Mouse (Mus musculus) embryo, embryonic 9.5 days (tissue): ENCODE results near the gene Gadd45gip1.
A peak's percentile ranks its signal among the peaks of the same experiment; 100 is the strongest.

Source experiments
- DNase-seq: peaks from one replicate; pipeline ENCODE4 v3.0.0-alpha.2; 2017; ENCODE audit errors: extremely low spot score

Gene Gadd45gip1

DNA sequence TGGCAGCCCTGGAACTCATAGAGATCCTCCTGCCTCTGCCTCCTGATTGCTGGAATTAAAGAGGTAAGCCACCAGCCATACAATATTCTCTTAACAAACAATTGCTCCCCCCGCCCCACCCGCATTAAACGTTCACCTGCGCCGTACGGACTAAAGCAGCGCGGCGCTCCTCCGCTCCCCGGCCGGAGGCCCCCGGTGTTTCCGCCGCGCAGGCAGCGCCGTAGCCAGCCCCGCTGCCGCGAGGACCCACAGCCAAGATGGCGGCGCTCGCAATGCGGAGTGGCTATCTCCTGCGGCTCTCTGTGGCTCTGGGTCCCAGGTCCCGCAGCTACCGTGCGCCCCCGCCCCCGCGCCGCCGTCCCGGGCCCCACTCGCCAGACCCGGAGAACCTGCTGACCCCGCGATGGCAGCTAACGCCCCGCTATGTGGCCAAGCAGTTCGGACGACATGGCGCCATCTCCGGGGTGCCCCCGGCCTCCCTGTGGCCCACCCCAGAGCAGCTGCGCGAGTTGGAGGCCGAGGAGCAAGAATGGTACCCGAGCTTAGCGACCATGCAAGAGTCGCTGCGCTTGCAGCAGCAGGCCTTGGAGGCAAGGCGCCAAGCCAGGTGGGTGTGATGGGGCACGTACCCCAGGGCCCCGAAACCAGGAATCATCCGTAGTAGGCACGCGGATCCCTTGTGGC, 854 bp downstream of the Gadd45gip1 start:
- DNase-seq, result peak; percentile 89

DNA sequence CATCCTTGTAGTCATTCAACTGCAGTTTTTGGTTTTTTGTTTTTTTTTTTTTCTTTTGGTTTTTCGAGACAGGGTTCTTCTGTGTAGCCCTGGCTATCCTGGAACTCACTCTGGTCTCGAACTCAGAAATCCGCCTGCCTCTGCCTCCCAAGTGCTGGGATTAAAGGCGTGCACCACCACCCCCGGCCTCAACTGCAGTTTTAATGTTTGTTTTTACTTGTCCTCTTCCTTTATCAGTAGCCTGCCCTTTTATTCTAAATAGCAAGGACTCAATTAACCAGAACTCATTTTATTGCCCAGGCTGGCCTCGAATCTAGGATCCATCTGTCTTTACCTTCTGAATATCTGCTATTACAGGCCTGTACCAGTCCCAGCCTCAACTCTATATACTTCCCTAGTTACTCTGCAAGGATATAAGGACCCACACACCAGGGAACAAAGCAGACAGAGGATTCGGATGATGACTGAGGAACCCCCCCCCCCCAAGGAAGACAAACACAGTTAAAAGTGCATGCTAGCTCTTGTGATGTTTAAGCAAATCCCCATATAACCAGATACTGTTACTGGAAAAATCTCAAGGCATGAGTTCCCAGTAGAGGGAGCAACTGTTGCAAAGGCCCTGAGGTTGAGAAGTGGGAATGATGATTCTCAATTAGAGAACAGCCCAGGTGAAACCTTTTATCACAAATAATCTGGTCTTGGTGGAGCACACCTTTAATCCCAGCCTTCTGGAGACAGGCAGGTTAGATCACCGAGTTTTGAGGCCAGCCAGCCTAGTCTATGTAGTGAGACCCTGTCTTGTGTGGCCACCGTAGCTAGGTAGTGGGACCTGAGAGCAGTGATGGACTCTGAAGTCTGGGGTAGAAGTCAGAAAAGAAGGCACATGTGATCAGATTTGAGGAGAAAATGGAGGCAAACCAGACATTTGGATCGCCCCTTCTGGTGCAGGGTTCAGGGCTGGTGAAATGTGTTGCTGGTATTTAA, 1.7 kb downstream of the Gadd45gip1 start:
- DNase-seq, result no peak

DNA sequence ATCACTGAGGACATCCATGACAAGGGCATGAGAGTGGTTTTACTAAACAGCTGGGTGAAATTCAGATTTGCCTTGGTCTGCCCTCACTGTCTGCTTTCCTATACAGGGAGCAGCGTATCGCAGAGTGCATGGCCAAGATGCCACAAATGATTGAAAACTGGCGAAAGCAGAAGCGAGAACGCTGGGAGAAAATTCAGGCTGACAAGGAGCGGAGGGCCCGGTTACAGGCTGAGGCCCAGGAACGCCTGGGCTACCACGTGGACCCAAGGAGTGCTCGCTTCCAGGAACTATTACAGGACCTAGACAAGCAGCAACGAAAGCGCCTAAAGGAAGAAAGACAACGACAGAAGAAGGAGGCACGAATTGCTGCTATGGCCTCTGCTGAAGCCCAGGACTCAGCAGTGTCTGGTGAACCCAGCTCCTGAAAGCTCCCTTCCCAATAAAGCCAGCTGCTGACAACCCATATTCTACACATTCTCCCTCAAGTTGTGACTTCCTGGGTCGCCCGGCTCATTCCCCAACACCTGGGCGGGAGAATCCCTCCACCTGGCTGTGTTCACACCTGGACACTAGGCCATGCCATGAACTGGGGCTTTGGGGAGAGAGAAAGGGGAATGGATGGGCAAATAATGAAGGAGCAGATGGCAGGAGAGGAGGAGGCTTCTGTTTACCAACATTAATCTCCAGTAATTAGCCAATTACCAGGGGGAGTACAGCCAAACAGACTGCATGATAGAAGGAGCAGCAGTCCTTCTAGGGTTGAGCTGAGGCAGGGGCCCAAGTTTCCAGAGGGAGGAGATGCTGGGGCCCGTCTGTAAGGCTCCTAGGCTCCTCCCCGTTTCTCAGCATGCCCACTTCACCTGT, 2.9 kb downstream of the Gadd45gip1 start:
- DNase-seq, result no peak

DNA sequence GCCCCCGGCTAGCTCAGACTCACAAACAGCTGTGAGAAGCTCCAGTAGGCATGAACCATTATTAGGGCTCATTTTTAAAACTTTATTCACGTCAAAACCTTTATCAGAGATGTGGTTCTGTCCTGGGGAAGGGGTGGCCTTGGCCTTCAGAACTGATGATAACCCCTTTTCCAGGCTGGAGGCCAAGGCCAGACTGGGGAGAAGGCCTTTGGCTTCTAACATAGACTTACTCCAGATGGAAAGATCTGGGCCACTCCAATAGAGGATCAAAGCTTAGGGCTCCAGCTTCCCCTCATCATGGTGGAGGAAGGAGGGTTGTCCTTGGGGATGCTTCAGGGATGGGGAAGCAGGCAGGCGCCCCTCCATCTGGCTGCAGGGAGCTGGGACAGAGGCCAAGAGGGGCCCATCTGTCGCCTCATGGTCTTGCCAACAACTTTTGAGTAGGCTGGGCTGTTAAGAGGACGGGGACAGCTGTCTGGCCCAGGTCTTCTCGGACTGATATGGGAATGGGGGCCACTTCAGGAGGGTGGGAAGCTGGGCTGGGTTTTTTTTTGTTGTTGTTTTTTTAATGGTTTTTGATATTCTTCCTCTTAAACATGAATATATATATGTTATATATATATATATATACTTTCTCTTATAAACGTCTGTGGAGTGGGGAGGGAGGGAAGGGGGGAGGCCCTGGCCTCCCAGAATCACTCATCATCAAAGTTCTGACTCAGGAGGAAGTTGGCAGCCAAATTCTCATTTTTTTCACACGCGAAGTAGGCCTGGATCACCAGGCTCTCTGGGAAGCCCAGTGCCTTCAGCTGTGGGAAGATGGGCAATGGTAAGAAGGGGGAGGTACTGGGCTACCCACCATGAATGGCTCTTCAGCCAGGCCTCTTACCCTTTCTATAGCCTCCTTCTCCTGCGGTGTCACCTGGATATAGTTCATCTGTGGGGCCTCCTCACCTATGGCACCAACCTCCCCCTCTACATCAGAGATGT, 3.8 kb downstream of the Gadd45gip1 start:
- DNase-seq, result no peak

DNA sequence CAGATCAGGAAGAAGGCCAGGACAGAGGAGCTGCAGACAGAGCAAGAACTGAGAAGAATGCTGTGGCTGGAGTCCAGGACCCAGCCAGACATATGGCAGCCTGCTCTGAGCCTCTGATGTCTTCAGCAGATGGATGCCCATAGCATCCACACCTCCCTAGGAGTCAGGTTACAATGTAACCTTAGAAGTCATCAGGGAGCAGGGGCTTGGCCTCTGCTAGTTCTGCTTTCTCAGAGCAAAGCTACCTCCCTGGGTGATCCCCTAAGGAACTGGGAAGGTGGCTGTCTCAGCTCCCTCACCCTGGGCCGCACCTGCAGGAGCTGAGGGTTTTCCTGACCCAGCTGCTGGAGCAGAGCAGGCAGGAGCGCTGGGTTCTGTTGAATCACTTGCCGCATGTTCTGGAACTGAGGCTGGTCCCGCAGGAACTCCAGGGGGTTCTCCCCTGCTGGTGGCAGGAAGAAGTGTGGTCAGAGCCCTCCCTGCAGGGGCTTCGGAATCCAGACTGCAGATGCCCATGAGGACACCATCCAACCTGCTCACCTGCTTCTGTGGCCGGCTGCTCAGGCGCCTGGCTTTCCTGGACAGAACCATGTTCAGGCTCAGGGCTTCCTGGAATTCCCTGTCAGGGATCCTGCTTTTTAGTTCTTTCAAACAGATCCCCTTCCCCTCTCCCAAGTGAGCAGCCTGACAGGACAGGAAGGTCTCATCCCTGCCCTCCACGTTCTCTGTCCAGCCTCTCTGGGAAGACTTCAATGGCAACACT, 6.0 kb downstream of the Gadd45gip1 start:
- DNase-seq, result peak; percentile 61

DNA sequence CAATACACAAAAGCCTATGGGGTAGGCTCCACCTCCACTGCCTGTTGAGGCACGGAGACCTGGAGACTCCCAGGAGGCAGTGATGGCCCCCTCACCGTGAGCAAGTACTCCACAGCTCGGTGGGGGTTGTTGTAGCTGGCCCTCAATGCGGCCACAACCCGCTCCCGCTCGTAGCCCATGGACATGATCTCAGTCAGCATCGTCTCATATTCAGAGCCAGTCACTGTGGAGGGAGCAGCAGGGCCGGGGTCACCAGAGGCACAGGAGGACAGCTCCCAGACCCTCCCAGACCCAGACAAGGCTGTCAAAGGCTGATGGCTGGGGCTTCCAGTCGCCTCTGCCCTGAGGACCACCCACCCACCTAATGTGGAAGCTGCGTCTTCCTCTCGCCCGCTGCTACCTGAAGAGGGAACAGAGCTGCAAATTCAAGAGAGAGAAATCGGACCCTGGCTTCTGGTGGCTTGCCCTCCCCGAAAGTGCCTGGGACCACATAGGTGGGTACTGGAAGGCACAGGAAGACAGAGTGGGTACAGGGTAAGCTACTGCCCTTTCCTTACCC, 6.7 kb downstream of the Gadd45gip1 start:
- DNase-seq, result no peak

DNA sequence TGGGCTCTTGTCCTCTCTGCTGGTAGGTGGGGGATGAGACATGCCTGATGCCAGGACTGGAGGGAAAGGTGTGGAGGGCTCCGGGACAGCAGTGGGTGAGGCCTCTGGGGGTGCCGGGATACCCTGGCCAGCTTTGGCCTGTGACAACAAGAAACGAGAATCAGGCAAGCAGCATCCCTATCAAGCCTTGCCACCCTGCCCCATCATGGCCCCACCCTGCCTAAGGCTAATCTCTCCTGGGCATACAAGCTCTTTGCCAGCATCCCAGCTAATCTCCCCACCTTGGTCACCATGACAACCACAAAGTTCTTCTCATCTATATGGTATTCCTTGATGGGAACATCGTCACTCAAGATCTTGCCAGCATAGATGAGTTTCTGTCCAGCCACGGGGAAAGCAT, 7.2 kb downstream of the Gadd45gip1 start:
- DNase-seq, result no peak

DNA sequence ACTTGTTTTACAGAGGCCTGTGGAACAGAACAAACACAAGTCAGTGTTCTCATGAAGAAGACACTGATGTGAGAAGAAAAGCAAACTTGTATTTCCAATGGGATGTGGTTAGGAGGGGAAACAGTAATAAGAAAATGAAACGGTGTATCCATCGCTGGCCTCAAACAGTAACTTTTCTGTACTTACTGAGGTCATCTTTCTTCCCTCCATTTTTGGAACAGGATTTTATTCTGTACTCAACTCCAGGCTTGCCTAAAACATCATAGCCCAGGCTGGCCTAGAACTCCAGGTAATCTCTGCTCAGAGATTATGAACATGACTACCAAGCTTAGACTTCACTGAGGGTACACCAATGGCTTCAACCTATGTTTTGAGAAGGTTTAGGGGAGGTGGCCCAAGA, 8.1 kb downstream of the Gadd45gip1 start:
- no peak for DNase-seq

DNA sequence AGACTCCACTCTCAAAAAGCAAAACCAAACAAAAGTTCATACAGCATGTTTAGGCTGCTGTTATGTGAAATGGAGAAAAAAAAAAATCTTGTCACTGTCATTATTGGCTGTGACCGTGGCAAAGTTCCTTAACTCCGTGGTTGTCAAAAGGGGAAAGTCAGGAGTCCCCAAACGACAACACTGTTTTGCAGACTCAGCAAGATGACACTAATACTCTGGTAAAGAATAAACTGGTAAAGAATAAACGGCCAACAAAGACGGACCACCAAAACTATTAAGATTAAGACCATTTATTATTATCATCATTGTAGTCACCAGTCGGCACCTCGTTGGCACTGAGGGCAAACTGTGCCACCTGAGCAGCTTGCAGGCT, 8.5 kb downstream of the Gadd45gip1 start:
- DNase-seq, result no peak

DNA sequence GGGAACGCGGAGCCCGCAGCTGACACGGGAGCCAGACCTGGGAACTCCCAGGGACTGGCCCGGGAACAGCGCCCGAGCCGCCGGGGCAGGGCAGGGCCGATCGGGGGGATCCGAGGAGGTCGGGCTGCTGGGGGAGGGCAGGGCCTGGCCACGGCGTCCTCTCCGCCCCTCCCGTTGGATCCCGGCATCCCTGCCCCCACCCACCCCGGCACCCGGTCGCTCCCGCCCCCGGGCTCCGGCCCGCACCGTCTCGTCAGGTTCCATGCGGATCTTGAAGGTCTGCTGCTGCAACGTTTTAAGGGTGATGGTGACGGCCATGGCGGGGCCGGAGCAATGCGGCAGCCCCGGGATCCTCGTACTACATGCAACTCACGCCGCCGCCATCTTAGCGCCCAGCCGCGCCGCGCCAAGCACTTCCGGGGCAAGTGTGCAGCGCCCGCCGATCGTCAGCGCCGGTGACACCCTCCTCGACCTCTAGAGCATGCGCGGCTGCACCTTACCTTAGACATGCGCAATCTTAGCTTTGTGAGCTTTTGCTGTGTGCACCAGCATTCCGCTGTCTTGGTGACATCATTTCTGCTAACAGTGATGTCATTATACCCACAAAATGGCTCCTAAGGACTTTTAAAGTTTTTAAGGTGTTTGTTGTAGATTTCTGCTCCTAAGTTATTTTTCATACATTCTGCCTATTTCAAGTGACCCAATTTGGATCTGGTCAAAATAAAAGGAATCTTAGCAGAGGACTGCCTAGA, 9.1 kb downstream of the Gadd45gip1 start, which contains the start of gene Rad23a:
Rad23a (minus strand) TSS at position 418 of the 752 bp plus-strand sequence.
- peak; percentile 91 for DNase-seq

DNA sequence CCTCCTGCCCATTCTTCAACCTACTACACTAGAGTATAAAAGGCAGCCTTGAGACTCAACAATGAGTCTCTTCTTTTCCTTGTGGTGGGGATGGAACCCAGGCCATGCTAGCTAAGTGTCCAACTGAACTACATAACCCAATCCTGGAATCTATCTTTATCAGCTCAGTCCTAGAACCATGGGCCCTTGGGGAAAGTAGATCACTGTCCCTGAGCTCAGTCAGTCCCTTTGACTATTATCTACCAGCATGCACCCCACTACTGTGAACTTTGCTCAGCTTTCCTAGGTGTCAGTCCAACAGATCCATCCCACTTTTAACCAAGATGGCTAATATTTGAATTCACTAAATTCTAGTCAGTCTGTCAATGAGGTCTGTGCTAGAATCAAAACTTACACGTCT, 10.2 kb downstream of the Gadd45gip1 start:
- DNase-seq, result no peak

DNA sequence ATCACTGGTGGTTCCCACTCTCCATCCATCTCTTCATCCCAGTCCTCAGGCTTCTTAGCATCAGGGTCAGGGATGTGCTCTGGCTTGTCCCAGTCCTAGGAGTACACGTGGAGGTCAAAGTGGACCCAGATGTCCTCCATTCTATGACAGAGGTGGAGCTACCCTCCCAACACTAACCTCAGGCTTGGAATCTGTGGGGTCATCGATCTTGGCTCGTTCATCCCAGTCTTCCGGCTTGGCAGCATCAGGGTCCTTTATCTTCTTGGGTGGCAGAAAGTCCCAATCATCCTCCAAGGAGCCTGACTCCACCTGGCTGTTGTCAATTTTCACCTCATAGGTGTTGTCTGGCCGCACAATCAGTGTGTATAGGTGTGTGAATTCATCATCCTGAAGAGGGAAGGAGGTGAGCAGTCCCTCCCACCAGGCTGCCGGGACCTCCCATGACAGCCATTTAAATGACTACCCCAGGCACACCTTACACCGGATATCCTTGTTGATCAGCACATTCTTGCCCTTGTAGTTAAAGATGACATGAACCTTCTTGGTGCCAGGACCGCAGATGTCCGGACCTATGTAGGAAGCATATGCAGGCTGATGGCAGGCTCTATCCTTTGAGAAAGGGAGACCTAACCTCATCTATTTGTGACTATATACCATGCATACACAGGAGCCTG, 13.2 kb downstream of the Gadd45gip1 start:
- DNase-seq, result no peak

DNA sequence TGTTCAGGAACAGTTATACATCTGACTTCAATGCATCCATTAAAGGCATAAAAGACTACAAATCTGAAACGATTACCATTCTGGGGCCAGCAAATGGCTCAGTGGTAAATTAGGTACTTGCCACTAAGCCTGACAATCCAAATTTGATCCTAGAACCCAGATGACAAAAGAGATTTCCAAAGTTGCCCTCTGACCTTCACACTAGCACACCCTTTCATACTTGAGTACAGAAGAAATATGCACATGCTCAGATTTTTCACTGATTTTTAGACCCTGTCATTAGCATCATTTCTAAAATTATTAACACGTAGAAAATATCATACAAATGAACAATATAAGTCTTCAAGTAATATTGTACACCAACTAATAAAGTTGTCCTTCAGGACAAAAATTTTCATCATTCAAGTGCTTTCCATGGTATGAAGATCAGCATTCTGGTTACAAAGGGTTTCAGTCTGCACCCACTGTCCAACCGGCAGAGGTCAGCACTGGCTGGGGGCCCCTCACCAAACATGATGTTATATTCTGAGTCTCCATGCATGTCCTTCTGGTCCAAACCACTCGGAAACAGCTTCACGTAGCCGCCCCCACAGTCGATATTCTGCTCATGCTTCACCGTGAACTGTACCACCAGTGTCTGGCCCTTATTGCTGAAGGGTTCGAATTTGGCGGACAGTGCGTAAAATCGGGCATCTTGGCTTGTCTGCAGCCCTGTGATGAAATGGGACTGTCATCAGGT, 14.2 kb downstream of the Gadd45gip1 start:
- DNase-seq, result peak; percentile 52

DNA sequence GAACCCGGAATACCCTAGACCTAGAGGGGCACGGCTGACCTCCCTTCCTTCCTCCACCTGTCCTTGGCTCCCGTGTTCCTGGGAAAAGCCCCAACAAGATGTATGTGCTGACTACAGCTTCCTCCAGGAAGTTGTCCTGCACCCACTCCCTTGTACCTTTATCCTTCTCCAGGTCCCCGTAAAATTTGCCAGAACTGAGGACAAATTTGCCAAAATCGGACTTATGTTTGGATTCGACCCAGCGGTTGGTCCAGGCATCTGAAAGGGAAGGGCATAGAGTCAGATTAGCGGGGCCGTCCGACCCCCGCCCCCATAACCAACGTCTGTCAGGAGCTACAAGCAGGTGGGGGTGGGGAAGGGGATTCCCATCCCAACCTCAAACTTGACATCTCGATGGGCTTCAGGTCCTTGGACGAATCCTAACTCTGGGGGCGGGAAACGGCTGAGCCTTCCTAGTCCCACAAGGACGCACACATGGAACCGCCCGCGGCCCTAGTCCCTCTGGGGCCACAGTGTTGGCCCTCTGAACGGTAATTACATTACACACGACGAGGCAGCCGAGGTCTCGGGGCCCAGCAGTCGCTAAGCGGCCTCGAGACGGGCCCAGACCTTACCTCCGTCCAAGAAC, 14.9 kb downstream of the Gadd45gip1 start:
- no peak for DNase-seq

DNA sequence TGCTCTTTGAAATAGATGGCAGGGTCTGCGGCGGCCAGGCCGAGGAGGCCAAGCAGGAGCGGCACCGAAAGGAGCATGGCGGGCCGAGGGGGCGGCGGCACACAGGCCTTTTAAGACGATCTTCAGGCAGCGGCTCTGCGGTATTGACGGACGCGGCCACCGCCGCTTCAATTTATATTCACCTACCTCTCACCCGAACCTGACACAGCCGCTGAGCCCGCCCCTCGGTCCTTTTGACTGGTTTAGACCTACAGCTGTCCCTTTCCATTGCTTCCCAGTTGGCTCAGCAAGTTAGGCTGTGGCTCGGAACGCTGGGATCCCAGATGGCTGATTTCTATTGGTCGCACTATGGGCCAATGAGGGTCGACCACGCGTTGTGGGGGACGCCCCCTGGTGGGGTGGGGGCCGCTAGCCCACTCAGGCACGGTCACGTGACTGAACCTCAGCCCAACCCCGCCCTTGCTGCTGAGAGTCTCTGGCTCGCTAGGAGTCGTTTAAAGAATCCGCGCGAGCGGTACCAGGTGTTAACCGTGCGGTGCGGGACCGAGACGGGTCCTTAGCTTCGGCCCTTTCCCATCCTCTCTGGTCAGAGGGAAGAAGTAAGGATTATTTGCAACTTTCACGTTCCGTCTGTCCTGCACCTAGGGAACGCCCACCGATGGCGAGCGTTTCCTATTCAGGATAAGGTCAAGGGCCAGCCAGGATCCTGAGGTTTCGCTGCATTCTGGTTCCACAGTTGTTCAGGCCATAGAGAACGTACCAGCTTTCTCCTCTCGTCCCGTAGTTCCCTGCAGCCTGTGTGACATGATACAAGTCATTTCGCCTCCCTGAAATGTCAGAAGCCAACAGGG, 15.6 kb downstream of the Gadd45gip1 start, which contains the start of gene Calr:
Calr (minus strand) TSS at position 213 of the 851 bp plus-strand sequence.
- peak; percentile 100 for DNase-seq
